Mouse (Mus musculus): ENCODE data around the gene Rasl11b. TPM values are rescaled to one million over a fixed set of nuclear protein-coding genes. Genes with fewer than 3 reads are reported as not detected.
A peak's percentile ranks its signal among the peaks of the same experiment; 100 is the strongest.

Rasl11b gene
- polyA plus RNA-seq (2012; rRNA removed) (3.2 and 3.6 TPM in 2 replicates), polyA plus RNA-seq (2014; fragmentation: Nextera tagmentation; extraction: Ambion mirVana) (2.3 and 3.0 TPM in 2 replicates)

GRCm38 (mm10) chr5:74194841-74195613, at the start of gene Rasl11b:
Gene Rasl11b, plus strand, starts transcription at chr5:74195286.
- peak; percentile 91 for ATAC-seq (ENCODE audit: insufficient read depth)
- no peak within 1 kb of the TSS for H3K27ac ChIP-seq
- H3K9me3 ChIP-seq (ENCODE audit: control insufficient read depth, low read length) = no peaks in the 10 kb centered on the region

GRCm38 (mm10) chr5:74147631-74148030, 47.5 kb upstream of the Rasl11b start:
- H3K27ac ChIP-seq = no peak overlapping the region
- H3K4me2 ChIP-seq (ENCODE audit: low read depth) = no peak overlapping the region
- H3K36me3 ChIP-seq (replicated peaks; ENCODE audit: control insufficient read depth, insufficient read depth, low read depth) = no peaks in the 10 kb centered on the region
- 66% methylated on average over 10 of the region's 10 CpGs for WGBS (ENCODE audit: insufficient replicate concordance)
- H3K4me1 ChIP-seq (replicated peaks; ENCODE audit: control insufficient read depth in 2 of 2, insufficient read depth in 2 of 2, low read length in 1 of 2) = peaks cover 12 to 21% of the 10 kb centered on the region in 2 experiments
- H3K27me3 ChIP-seq (ENCODE audit: control insufficient read depth, insufficient read depth, low read length) = no peaks in the 10 kb centered on the region
- TF ChIP-seq EP300 (IDR thresholded peaks at IDR 0.05; ENCODE audit: low read depth) (no peak), CTCF (IDR thresholded peaks at IDR 0.05; ENCODE audit: low read depth) (no peak)
- H3K9ac ChIP-seq (replicated peaks) = no peak overlapping the region
- ATAC-seq (ENCODE audit: insufficient read depth) (no peak), DNase-seq (ENCODE audit: low read depth in 3 of 3, low spot score in 3 of 3) (no peak)
- H3K4me3 ChIP-seq (ENCODE audit: insufficient read depth in 1 of 2, low read depth in 2 of 2, low read length in 2 of 2) = no peak overlapping the region
- no peaks in the 10 kb centered on the region for H3K9me3 ChIP-seq (ENCODE audit: control insufficient read depth, low read length)

More at GRCm38 (mm10) chr5:74194841-74195613, at the start of gene Rasl11b:
- TF ChIP-seq CTCF (IDR thresholded peaks at IDR 0.05; ENCODE audit: low read depth) (no peak), EP300 (IDR thresholded peaks at IDR 0.05; ENCODE audit: low read depth) (no peak)
- peak within 1 kb of the TSS; percentile 53 for H3K9ac ChIP-seq (replicated peaks)
- peak within 1 kb of the TSS; percentile 66 to 71 for H3K4me3 ChIP-seq (ENCODE audit: insufficient read depth in 1 of 2, low read depth in 2 of 2, low read length in 2 of 2)
- H3K27me3 ChIP-seq (ENCODE audit: control insufficient read depth, insufficient read depth, low read length) = peaks cover 19% of the 10 kb centered on the region
- peaks cover 3 to 17% of the 10 kb centered on the region in 2 experiments for H3K4me1 ChIP-seq (replicated peaks; ENCODE audit: control insufficient read depth in 2 of 2, insufficient read depth in 2 of 2, low read length in 1 of 2)
- H3K4me2 ChIP-seq (ENCODE audit: low read depth) = peak within 1 kb of the TSS; percentile 92
- H3K36me3 ChIP-seq (replicated peaks; ENCODE audit: control insufficient read depth, insufficient read depth, low read depth) = no peaks in the 10 kb centered on the region
- under 1% methylated on average over 82 of the region's 82 CpGs for WGBS (ENCODE audit: insufficient replicate concordance)
- peak; percentile 54 to 66 (median 59) for DNase-seq (ENCODE audit: low read depth in 3 of 3, low spot score in 3 of 3)

- WGBS (ENCODE audit: insufficient replicate concordance) = 74% methylated on average over 6 of the region's 6 CpGs
- no peaks in the 10 kb centered on the region for H3K9me3 ChIP-seq (ENCODE audit: control insufficient read depth, low read length)
These were observed 45.1 kb upstream of the Rasl11b start for GRCm38 (mm10) chr5:74149975-74150374.

GRCm38 (mm10) chr5:74151774-74152173, 43.3 kb upstream of the Rasl11b start:
- Histone ChIP-seq H3K4me3 (ENCODE audit: insufficient read depth in 1 of 2, low read depth in 2 of 2, low read length in 2 of 2) (no peak overlapping the region), H3K36me3 (replicated peaks; ENCODE audit: control insufficient read depth, insufficient read depth, low read depth) (no peaks in the 10 kb centered on the region), H3K4me2 (ENCODE audit: low read depth) (no peak overlapping the region), H3K9ac (replicated peaks) (no peak overlapping the region), H3K4me1 (replicated peaks; ENCODE audit: control insufficient read depth in 2 of 2, insufficient read depth in 2 of 2, low read length in 1 of 2) (no peaks in the 10 kb centered on the region), H3K9me3 (ENCODE audit: control insufficient read depth, low read length) (no peaks in the 10 kb centered on the region), H3K27me3 (ENCODE audit: control insufficient read depth, insufficient read depth, low read length) (no peaks in the 10 kb centered on the region), H3K27ac (no peak overlapping the region)
- TF ChIP-seq EP300 (IDR thresholded peaks at IDR 0.05; ENCODE audit: low read depth) = no peak
- TF ChIP-seq CTCF (IDR thresholded peaks at IDR 0.05; ENCODE audit: low read depth) = no peak
- ATAC-seq (ENCODE audit: insufficient read depth) (no peak), DNase-seq (ENCODE audit: low read depth in 3 of 3, low spot score in 3 of 3) (no peak)
- WGBS (ENCODE audit: insufficient replicate concordance) = 71% methylated on average over 11 of the region's 11 CpGs

More at GRCm38 (mm10) chr5:74149975-74150374, 45.1 kb upstream of the Rasl11b start:
- Histone ChIP-seq H3K9ac (replicated peaks) (no peak overlapping the region), H3K4me3 (ENCODE audit: insufficient read depth in 1 of 2, low read depth in 2 of 2, low read length in 2 of 2) (no peak overlapping the region), H3K27me3 (ENCODE audit: control insufficient read depth, insufficient read depth, low read length) (no peaks in the 10 kb centered on the region), H3K4me2 (ENCODE audit: low read depth) (no peak overlapping the region), H3K4me1 (replicated peaks; ENCODE audit: control insufficient read depth in 2 of 2, insufficient read depth in 2 of 2, low read length in 1 of 2) (peaks cover 0 to 2% of the 10 kb centered on the region in 2 experiments; a peak in 2 of 4 replicates), H3K36me3 (replicated peaks; ENCODE audit: control insufficient read depth, insufficient read depth, low read depth) (no peaks in the 10 kb centered on the region), H3K27ac (no peak overlapping the region)
- TF ChIP-seq EP300 (IDR thresholded peaks at IDR 0.05; ENCODE audit: low read depth) = no peak
- no peak for TF ChIP-seq CTCF (IDR thresholded peaks at IDR 0.05; ENCODE audit: low read depth)
- DNase-seq (ENCODE audit: low read depth in 3 of 3, low spot score in 3 of 3) (no peak), ATAC-seq (ENCODE audit: insufficient read depth) (no peak)

- H3K27me3 ChIP-seq (ENCODE audit: control insufficient read depth, insufficient read depth, low read length) = no peaks in the 10 kb centered on the region
- TF ChIP-seq CTCF (IDR thresholded peaks at IDR 0.05; ENCODE audit: low read depth) (no peak), EP300 (IDR thresholded peaks at IDR 0.05; ENCODE audit: low read depth) (no peak)
- H3K4me1 ChIP-seq (replicated peaks; ENCODE audit: control insufficient read depth in 2 of 2, insufficient read depth in 2 of 2, low read length in 1 of 2) = peaks cover 0 to 5% of the 10 kb centered on the region in 2 experiments; a peak in 2 of 4 replicates
- H3K9me3 ChIP-seq (ENCODE audit: control insufficient read depth, low read length) = no peaks in the 10 kb centered on the region
- no peaks in the 10 kb centered on the region for H3K36me3 ChIP-seq (replicated peaks; ENCODE audit: control insufficient read depth, insufficient read depth, low read depth)
- WGBS (ENCODE audit: insufficient replicate concordance) = 65% methylated on average over 7 of the region's 7 CpGs
- ATAC-seq (ENCODE audit: insufficient read depth) = no peak
- H3K4me2 ChIP-seq (ENCODE audit: low read depth) = no peak overlapping the region
- H3K27ac ChIP-seq = no peak overlapping the region
- no peak overlapping the region for H3K4me3 ChIP-seq (ENCODE audit: insufficient read depth in 1 of 2, low read depth in 2 of 2, low read length in 2 of 2)
- no peak for DNase-seq (ENCODE audit: low read depth in 3 of 3, low spot score in 3 of 3)
- no peak overlapping the region for H3K9ac ChIP-seq (replicated peaks)
These were observed 39.2 kb upstream of the Rasl11b start for GRCm38 (mm10) chr5:74155860-74156351.

All from liver, embryonic 14.5 days (tissue).